Mouse (Mus musculus) adipocyte (in vitro differentiated cells): ENCODE measurements around the gene Cdcp1.

Experiments used
- DNase-seq: peaks from one replicate; pipeline ENCODE4 v3.0.0-alpha.2; 2016; ENCODE audit warnings: low spot score

Cdcp1 gene

GRCm38 (mm10) chr9:123215621-123216440 lies at the start of gene Cdcp1:
Cdcp1 (minus strand) TSS chr9:123216038.
- DNase-seq: no peak

GRCm38 (mm10) chr9:123260611-123261021 lies 44.8 kb upstream of the Cdcp1 start, which contains the start of gene Tmem158:
Tmem158 (minus strand) TSS chr9:123260764.
- DNase-seq: no peak

- peak; percentile 59 for DNase-seq
Observed at GRCm38 (mm10) chr9:123259896-123260610, 44.2 kb upstream of the Cdcp1 start.

GRCm38 (mm10) chr9:123259461-123259895 lies 43.6 kb upstream of the Cdcp1 start:
- no peak for DNase-seq

GRCm38 (mm10) chr9:123258796-123259195 lies 43.0 kb upstream of the Cdcp1 start:
- DNase-seq: no peak

GRCm38 (mm10) chr9:123255736-123256135 lies 39.9 kb upstream of the Cdcp1 start:
- DNase-seq: no peak

- DNase-seq: no peak
Observed at GRCm38 (mm10) chr9:123247992-123248391, 32.2 kb upstream of the Cdcp1 start.

- DNase-seq: no peak
Observed at GRCm38 (mm10) chr9:123245146-123245545, 29.3 kb upstream of the Cdcp1 start.

- no peak for DNase-seq
Observed at GRCm38 (mm10) chr9:123243988-123244387, 28.1 kb upstream of the Cdcp1 start.

GRCm38 (mm10) chr9:123241191-123241590 lies 25.4 kb upstream of the Cdcp1 start:
- no peak for DNase-seq

GRCm38 (mm10) chr9:123240751-123241150 lies 24.9 kb upstream of the Cdcp1 start:
- DNase-seq: no peak

- DNase-seq: no peak
Observed at GRCm38 (mm10) chr9:123240271-123240670, 24.4 kb upstream of the Cdcp1 start.

GRCm38 (mm10) chr9:123239651-123240050 lies 23.8 kb upstream of the Cdcp1 start:
- no peak for DNase-seq

GRCm38 (mm10) chr9:123238256-123239045 lies 22.6 kb upstream of the Cdcp1 start:
- DNase-seq: peak; percentile 41

GRCm38 (mm10) chr9:123237739-123238138 lies 21.9 kb upstream of the Cdcp1 start:
- DNase-seq: peak; percentile 23

- DNase-seq: no peak
Observed at GRCm38 (mm10) chr9:123235621-123236020, 19.8 kb upstream of the Cdcp1 start.

GRCm38 (mm10) chr9:123229826-123230225 lies 14.0 kb upstream of the Cdcp1 start:
- no peak for DNase-seq

GRCm38 (mm10) chr9:123228671-123229070 lies 12.8 kb upstream of the Cdcp1 start:
- DNase-seq: no peak

GRCm38 (mm10) chr9:123227106-123227750 lies 11.4 kb upstream of the Cdcp1 start:
- no peak for DNase-seq

- DNase-seq: peak; percentile 50
Observed at GRCm38 (mm10) chr9:123224863-123225431, 9.1 kb upstream of the Cdcp1 start.

GRCm38 (mm10) chr9:123219826-123220225 lies 4.0 kb upstream of the Cdcp1 start:
- DNase-seq: no peak
